Mouse (Mus musculus): ENCODE results near the gene Krtdap.
"Not testable (repeated sequence)": the region's sequence is repeated elsewhere in the genome, so short reads cannot be mapped to it uniquely, and the experiment has no call there.

The Krtdap gene

DNA sequence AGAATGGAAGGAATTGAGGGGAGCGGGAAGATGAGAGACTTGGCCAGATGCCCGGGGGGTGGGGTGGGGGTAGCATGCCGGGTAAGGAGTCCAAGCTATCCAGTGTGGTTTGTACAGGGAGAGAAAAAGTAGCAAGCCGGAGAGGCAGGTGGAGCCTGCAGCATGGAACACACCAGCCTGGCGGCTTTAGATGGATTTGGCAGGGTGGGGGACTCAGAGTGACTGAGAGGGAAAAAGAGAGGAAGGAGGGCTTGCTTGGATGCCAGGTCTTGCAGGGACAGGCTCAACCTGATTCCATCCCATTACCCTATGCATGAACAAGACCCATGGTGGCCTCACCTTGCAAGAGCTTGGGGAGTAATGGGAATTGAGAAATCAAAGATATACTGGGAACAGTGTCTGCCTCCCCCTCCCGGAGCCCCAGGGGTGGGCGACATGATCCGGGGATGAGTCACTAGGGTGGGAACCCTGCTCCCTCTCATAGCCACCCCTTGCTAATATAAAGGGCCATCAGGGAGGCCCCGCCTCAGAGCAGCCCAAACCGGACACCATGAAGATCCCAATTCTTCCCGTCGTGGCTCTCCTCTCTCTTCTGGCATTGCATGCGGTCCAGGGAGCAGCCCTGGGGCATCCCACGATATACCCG lies at the start of gene Krtdap:
Krtdap (plus strand) TSS at position 520 of the 646 bp plus-strand sequence.
- DNase-seq (ENCODE audit: low read depth): no peak

DNA sequence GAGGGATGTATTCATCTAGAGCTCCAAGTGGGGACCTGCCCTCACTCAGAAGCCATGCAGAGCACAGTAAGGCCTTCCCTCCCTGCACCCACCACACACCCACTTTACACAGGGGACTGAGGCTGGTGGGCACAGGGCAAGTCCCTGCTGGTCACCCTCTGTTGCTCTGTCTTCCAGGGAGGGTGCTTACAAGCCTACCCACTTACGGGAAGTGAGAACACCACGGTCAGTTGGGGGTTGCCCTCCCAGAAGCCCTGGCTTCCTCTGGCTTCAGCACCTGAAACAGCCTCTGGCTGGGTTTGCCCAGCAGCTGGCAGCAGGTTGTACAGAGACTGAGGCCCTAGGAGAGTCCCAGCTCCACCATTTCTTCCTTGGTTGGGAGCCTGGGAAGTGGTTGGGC lies 45.1 kb upstream of the Krtdap start:
- not testable (repeated sequence) for DNase-seq (ENCODE audit: low read depth)

DNA sequence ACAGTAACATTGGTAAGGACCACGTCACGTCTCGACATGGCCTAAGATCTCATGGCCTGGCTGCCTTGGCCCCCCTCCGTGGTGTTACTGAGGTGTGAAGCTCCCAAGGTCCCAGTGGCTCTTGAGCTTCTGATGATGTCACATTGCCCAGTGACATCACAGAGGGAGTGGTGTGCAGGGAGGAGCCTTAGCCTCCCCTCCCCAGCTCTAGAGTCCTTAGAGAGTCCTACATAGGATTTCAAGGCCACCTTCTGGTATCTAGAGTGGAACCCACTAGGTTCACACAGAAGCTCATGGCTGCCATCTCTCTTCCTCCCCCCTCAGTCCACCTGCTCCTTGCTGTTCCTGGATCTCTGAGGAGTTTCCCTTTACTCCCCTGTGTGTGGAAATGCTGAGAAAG lies 44.1 kb upstream of the Krtdap start, which contains the start of gene Gapdhs:
Gapdhs (minus strand) TSS at position 65 of the 400 bp plus-strand sequence.
- not testable (repeated sequence) for DNase-seq (ENCODE audit: low read depth)

DNA sequence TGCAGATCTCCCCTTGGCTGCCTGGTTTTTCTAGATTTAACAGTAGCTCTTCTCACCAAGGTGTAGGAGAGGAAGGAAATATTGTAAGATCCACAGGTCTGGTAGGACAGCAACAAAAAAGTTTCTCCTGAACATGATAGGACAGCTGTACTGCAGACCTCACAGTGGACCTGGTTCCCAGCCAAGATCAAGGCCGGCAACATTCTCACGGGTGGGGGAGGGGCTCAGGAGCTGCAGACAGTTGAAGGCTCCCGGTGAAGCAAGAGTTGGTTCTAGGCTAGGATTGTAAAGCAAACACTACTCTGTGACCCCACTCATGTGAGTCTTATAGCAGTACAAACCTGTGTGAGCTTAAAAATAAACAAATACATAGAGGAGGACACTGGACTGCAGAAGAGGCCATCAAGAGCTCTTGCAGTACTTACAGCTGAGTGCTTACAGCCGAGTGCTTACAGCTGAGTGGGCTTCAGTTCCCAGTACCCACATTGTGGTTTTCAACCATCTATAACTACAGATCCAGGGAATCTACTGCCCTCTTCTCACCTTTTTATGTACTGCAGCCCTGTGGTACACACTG lies 43.6 kb upstream of the Krtdap start:
- no peak for DNase-seq (ENCODE audit: low read depth)

DNA sequence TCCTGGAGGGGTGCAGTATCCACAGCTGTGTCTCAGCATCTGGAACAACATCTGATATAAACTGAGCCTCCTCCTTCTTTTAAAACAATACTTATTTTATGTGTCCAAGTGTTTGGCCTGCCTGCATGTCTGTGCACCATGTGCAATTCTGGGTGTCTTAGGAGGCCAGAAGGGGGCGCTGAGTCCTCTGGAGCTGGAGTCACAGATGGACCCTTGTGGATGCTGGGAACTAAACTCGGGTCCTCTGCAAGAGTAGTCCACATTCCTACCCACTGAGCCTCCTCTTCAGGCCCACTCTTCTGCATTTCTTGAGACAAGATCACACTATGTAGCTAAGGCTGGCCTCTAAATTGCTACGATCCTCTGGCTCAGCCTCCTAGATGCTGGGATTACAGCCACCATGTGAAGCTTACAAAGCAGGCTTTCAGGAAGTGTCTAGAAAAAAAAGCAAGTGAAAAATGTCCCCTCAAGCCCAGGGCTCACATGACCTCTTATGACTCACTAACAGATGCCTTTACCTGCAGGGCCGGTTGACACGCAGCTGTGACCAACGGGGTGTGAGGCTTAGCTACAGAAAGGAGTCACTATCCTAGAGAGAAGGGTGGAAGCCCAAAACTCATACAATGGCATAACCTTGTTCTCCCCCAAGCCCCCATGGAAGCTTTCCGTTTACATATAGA lies 40.0 kb upstream of the Krtdap start:
- DNase-seq (ENCODE audit: low read depth): no peak

DNA sequence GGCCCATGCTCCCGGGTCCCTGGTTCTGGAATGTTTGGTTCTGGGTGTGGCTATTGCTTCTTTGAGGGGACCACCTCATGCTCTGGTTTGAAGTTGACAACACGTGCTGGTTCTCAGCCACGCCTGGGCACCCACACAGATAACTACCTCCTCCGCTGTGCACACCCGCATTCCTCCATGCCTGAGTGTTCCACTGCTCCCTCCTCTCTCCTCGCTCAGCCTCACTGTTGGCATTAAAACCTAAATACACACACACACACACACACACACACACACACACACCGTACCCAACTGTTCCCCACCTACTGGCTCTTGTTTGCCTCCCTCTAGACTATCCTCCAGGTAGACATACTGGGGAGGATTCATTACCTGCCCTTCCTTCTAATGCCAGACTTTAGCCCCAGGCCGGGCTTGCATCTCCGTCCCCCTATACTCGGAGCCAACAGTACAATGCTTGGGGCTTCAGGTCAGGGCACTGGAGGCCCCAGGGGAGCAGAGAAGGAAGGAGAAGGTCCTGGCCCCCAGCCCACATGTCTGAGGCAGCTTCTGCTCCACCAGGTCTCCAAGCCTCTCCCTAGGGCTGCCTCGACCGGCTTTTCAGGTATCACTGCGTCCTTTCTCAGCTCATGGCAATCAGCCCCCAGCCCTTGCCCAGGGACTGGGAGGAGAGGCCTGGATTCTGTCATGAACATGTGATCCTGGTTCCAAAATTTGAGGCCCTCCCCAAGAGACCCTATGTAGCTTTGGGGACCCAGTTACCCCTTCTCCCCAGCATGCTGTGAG lies 37.7 kb upstream of the Krtdap start:
- DNase-seq (ENCODE audit: low read depth): no peak

DNA sequence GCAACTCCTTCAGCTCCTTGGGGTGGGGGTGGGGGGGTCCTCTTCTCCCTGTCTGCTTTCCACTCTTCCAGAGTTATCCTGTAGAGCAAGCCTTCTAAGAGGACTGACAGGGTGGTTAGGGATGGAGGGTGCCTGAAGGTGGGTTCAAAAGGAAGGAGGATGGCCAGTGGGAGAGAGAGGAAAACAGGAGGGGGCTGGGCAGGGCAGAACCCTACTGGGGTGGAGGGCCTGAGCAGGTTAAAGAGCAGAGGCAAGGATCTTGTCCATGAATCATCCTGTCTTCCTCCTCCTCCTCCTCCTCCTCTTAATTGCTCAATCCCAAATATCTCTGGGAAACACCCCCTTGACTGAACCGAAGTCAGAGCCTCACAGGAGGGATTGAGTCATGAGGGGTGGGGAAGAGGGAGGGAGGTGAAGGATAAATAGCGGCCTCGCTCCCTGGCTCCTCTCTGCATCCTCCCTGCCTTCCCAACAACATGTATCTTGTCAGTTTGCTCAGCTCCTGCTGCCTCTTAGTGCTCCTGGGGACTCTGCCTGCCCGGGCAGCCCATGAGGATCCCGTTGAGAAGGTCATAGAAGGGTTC lies 36.5 kb upstream of the Krtdap start, which contains the start of gene Sbsn:
Sbsn (plus strand) TSS at position 386 of the 584 bp plus-strand sequence.
- no peak for DNase-seq (ENCODE audit: low read depth)

DNA sequence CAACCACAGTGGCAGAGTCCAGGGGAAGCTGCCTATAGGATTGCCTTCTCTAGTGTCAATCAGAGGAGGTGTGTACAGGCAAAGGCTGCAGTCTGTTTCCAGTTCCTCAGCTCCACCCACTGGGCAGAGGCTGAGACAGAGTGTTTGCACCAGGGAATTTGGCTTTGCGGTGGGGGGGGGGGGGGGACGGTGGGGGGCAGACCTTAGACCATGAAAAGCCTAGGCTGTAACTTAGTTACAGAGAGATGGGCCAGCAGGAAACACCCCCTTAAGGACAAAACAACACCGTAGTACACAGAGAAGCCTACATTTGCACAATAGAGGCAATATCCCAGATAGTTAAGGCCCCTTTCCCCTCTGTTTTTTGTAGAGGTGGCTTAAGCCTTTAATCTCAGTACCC lies 30.7 kb upstream of the Krtdap start:
- no peak for DNase-seq (ENCODE audit: low read depth)

DNA sequence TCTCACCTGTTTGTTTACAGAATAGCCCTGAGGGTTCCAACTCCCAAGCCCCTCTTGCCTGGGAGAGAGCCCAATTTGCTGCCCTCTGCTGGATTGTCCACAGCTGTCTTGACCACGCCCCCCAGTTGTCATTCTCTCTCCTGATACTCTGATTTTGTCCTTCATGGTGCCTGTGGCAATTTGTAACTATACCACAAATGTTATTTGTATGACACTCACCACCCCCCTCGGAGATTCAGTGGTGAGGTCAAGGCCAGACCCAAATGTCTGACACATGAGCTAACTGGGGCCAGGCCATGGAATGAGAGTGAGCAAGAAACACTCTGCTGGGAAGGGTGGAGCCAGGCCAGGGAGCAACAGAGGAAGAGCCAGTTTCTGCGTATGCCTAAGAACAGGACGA lies 28.8 kb upstream of the Krtdap start:
- DNase-seq (ENCODE audit: low read depth): no peak

DNA sequence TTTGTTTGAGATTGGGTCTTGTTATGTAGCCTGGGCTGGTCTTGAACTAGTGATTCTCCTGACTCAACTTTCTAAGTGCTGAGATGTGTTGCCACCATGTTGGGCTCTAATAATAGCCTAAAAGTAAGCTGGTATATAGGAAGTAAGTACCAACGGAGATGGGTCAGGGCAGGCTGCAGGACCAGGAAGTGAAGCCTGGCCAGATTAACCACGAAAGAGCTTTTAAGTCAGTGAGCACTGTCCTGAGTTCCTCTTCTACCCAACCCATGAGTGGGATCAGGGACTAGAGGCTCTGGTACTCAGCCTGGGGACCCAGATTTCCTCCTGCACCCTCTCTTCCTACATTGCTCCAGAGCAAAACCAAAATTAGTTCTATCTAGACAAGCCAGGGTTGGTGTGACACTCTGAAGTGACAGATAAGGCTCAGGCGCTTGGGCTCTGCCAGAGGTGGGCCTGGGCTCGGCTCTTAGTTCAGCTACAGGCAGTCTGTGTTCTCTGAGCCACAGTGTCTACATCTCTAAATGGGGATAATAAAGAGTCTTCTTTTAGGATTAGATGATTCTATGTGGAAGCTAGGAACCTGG lies 25.8 kb upstream of the Krtdap start:
- no peak for DNase-seq (ENCODE audit: low read depth)

DNA sequence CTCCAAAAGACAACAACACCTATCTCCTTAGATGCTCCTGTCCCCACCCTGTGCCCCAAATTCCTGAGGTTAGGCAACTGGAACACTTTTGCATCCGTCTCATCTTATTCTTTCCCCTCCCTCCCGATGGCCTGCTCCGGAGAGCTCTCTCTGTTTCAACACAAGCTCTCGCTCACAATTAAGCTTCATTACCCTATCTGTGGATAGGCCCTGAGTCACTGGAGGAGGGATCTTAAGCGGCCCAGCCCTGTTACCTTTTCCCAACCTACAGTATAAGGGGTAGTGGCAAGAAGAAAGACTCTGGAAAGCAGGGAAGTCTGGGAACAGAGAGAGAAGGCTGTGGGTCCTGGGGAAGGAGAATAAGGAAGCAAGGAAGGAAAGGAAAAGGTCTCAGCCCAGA lies 24.2 kb upstream of the Krtdap start, which contains the start of gene Dmkn:
Dmkn (plus strand) TSS at position 301 of the 400 bp plus-strand sequence.
- DNase-seq (ENCODE audit: low read depth): no peak

DNA sequence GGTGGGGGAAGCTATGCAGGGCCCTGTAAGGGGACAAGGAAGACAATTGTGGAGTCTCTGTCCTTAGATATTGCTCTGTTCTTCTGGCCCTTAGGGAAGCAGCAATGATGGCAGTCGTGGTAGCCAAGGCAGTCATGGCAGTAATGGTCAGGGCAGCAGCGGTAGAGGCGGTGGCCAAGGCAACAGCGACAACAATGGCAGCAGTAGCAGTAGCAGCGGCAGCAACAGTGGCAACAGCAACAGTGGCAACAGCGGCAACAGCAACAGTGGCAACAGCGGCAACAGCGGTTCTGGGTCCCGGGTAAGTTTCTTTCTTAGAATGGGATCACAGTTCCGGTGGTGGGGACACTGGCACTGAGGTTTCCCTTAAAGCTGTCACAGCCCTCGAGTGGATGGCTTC lies 22.5 kb upstream of the Krtdap start:
- no peak for DNase-seq (ENCODE audit: low read depth)

DNA sequence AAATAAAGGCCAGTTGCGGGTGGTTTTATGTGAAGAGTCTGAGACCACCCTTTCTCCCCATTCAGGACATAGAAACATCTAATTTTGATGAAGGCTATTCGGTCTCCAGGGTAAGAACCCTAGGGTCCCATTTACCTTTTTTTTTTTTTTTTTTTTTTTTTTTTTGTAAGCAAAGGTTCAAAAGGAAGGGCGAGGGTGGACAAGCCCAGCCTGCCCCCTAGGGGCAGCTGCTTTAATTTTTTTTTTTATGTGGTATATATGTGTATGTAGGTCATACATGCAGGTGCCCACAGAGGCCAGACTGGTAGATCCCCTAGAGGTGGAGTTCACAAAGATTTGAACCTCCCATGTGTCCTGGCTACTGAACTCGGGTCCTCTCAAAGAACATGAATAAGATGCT lies 21.3 kb upstream of the Krtdap start:
- no peak for DNase-seq (ENCODE audit: low read depth)

DNA sequence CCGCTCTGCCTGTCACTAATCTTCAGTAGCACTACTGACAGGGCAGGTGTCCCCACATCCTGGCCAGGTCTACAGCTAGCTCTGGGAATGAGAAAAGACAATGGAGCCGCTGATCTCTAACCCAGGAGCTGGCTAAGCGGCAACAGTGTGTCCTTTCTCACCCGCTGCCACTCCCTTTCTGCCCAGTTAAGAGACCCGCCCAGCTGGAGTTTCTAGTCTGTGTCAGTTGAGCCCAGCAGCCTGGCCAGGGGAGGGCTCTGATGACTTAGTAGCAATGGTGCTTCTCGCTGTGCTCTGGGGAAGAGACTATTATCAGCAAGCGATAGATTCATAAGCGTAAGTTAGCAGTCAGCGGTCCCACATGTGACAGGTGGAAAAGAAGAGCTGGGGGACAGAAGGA lies 18.5 kb upstream of the Krtdap start:
- no peak for DNase-seq (ENCODE audit: low read depth)

DNA sequence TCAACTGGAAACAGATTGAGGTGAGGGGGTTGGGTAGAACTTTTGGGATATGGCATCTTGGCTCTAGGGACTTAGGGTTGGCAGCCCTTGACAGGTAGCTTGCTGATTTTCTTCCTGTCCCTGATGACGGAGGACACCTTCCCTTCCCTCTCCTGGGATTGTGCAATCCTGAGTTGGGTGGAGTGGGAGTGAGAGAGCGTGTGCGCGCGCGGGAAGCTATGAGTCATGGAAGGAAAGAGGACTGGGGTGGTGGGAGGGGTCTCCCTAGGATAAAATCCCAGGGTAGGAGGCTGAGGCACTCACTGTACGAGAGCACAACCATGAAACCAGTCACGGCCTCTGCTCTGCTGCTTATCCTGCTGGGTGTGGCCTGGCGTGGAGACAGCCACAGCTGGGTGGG lies 11.6 kb upstream of the Krtdap start:
- DNase-seq (ENCODE audit: low read depth): no peak

DNA sequence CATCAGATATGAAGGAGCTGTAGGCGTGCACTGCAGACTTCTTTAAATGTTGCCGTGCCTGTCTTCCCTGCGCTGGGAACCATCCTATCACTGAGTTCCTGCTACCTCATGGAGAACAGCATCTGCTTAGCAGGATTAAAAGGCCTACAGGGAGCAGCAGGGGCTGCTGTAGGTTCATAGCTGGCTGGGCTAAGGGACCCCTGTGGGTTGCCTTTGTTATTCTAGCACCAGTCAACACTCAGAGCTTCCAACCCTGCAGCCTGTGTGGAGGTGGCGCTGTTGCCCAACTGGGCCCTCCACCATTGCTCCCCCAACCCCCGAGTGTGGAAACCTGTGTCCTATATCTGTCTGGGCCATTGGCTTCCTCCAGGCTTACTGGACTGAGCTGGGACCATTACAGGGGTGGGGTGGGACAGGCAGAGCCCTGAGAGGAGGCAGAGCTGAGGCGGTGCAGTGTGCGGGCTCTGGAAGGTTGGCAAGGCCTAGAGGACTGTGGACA lies 10.6 kb upstream of the Krtdap start:
- DNase-seq (ENCODE audit: low read depth): no peak

DNA sequence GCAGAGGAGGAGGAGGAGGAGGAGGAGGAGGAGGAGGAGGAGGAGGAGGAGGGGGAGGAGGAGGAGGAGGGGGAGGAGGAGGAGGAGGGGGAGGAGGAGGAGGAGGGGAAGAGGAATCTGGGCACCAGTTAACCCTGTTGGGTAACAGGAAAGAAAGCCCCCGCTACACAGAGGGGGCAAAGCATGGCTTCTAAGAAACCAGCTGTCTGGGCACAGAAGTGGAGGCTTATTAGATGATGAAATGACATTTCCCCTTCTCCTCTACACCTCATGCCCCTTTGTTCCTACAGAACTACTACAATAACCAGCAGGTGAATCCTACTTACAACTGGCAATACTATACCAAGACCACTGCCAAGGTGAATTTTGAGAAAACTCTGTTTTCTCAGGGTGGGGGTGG lies 9.8 kb upstream of the Krtdap start:
- DNase-seq (ENCODE audit: low read depth): no peak

DNA sequence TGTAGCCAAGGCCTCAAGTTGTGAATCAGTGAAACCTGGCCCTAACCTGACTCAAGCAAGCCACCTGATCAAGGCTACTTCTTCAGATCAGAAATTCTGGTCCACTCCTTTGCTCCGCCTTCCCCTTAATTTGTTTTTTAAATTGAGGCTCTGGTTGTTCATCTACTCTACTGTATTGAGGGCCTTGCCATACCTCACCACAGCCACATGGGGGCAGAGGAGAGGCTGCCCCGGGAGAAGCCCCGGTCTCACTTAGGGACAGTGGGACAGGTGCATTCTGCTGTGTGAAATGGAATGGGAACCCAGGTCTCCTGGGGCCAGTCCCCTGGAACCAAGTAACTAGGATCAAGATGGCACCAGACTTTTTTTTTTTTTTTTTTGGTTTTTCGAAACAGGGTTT lies 5.9 kb upstream of the Krtdap start:
- peak; percentile 56 for DNase-seq (ENCODE audit: low read depth)

DNA sequence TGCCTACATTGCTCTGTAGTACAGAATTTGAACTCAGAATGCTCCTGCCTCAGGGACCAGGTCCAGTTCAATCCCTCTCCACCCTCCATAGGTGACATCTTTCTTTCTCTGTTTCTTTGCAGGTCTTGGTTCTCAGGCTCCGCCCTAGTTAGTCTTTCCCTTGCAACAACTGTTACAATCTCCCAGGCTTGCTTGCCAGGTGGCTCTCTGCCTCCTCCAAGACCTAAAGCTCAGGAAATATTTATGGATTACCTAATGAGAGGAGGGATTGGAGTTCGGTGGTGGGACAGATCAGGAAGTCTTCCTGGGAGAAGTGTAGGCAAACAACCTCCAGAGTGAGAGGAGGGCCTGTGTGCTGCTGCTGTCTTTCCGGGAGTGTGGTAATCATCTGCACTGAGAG lies 5.0 kb upstream of the Krtdap start:
- DNase-seq (ENCODE audit: low read depth): no peak

DNA sequence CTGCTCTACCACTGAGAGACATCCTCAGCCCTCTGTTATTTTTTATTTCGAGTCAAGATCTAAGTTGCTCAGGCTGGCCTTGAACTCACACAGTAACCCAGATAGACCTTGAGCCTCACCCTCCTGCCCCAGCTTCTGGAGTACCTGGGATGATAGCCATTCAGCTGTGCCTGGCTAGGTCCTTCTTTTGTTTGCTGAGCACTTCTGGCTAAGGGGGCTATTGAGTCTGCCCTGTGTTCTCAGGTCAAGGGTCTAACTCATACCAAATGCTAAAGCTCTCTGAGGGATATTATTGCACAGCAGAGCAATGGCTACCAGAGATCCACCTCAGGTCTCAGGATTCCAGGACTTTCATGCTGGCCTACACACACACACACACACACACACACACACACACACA lies 2.5 kb upstream of the Krtdap start:
- DNase-seq (ENCODE audit: low read depth): no peak

DNA sequence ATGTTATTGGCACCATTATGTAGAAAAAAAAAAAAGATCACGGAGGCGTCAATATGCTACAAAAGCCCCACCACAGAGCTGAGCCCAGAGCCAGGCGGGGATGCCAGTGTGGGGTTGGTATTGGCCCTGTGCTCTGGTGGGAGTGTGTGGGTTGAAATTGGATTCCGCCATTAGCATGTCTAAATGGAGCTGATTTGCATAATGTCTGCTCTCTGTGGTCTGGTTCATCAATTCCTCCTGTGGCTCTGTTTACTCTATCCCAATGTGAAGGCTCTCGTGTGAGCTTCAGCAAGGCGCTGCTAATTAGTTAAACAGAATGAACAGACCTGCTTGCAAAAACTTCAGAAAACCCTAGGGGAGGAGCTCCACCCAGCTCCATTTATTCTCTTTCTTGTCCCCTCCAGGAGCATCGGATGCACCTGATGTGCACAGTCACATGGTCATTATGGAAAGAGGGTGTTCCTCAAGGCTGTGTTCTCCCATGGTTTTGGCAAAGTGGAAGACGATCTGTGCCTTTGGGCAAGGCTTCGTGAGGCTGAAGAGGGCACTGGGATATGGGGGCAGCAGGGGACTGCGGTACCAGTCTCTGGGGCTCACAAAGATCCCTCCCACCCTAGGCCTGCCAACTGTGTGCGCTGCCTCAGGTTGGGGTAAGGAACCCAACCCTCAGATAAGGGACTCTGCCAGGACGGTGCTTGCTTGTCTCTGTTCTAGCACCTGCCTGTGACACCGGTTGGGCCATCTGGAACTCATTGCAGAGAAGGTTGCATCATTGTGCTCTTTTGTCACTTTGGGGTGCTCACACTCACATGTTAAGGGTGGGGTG lies 1.8 kb upstream of the Krtdap start:
- DNase-seq (ENCODE audit: low read depth): no peak

Measured in naive thymus-derived CD4-positive, alpha-beta T cell, adult 2 months (primary cell).